Mouse (Mus musculus) heart, postnatal 4 days (tissue): ENCODE data around the gene Rgl2. TPM values are rescaled to one million over a fixed set of nuclear protein-coding genes. Genes with fewer than 3 reads are reported as not detected.
"Not testable (repeated sequence)": the region's sequence is repeated elsewhere in the genome, so short reads cannot be mapped to it uniquely, and the experiment has no call there.

ENCODE experiments used
- DNase-seq: peaks from one replicate; pipeline ENCODE4 v3.0.0; 2021
- total RNA-seq, 2 experiments: library from RNA; stranded (reverse); gene quantifications; 2 replicates each; pipeline ENCODE4 v1.2.3; 2021

Gene Rgl2
- 10 to 100 TPM; 56.5 to 58.1 TPM for total RNA-seq

GRCm38 (mm10) chr17:33929371-33930279, at the start of gene Rgl2:
Rgl2 (plus strand) TSS chr17:33929543.
- peak; percentile 97 for DNase-seq

- DNase-seq = not testable (repeated sequence)
These were observed 45.0 kb upstream of the Rgl2 start for GRCm38 (mm10) chr17:33884320-33884719.

- DNase-seq = not testable (repeated sequence)
These were observed 41.5 kb upstream of the Rgl2 start for GRCm38 (mm10) chr17:33887802-33888201.

- DNase-seq = not testable (repeated sequence)
These were observed 41.1 kb upstream of the Rgl2 start for GRCm38 (mm10) chr17:33888230-33888629.

- not testable (repeated sequence) for DNase-seq
These were observed 39.3 kb upstream of the Rgl2 start for GRCm38 (mm10) chr17:33889941-33890532.

- peak; percentile 100 for DNase-seq
These were observed 38.7 kb upstream of the Rgl2 start, which contains the start of gene Kifc1 for GRCm38 (mm10) chr17:33890533-33891059. Kifc1 (minus strand) TSS chr17:33890661.

GRCm38 (mm10) chr17:33891357-33891756, 38.0 kb upstream of the Rgl2 start:
- no peak for DNase-seq

- not testable (repeated sequence) for DNase-seq
These were observed 37.5 kb upstream of the Rgl2 start for GRCm38 (mm10) chr17:33891892-33892291.

- DNase-seq = no peak
These were observed 36.9 kb upstream of the Rgl2 start for GRCm38 (mm10) chr17:33892429-33892828.

- not testable (repeated sequence) for DNase-seq
These were observed 36.3 kb upstream of the Rgl2 start for GRCm38 (mm10) chr17:33893011-33893410.

- DNase-seq = peak; percentile 34
These were observed 32.1 kb upstream of the Rgl2 start for GRCm38 (mm10) chr17:33897114-33897794.

GRCm38 (mm10) chr17:33898193-33898592, 31.1 kb upstream of the Rgl2 start:
- DNase-seq = not testable (repeated sequence)

GRCm38 (mm10) chr17:33899642-33900041, 29.7 kb upstream of the Rgl2 start:
- no peak for DNase-seq

GRCm38 (mm10) chr17:33900281-33900988, 28.9 kb upstream of the Rgl2 start:
- DNase-seq = no peak

GRCm38 (mm10) chr17:33900989-33901314, 28.4 kb upstream of the Rgl2 start:
- no peak for DNase-seq

- DNase-seq = no peak
These were observed 27.7 kb upstream of the Rgl2 start for GRCm38 (mm10) chr17:33901653-33902052.

- no peak for DNase-seq
These were observed 27.3 kb upstream of the Rgl2 start for GRCm38 (mm10) chr17:33902079-33902478.

GRCm38 (mm10) chr17:33902491-33902890, 26.9 kb upstream of the Rgl2 start:
- DNase-seq = no peak

GRCm38 (mm10) chr17:33903911-33904651, 25.3 kb upstream of the Rgl2 start:
- DNase-seq = not testable (repeated sequence)

GRCm38 (mm10) chr17:33904835-33905234, 24.5 kb upstream of the Rgl2 start, which contains the start of gene Platr17:
Platr17 (plus strand) TSS chr17:33905135.
- DNase-seq = not testable (repeated sequence)
